Mouse (Mus musculus): ENCODE measurements around the gene Il33.
"Not testable (repeated sequence)": the region's sequence is repeated elsewhere in the genome, so short reads cannot be mapped to it uniquely, and the experiment has no call there.

Gene Il33

GRCm38 (mm10) chr19:29937445-29937844, 12.5 kb downstream of the Il33 start:
- no peak for DNase-seq (ENCODE audit: low spot score)

GRCm38 (mm10) chr19:29940239-29940638, 15.3 kb downstream of the Il33 start:
- no peak for DNase-seq (ENCODE audit: low spot score)

- DNase-seq (ENCODE audit: low spot score): no peak
These were observed 16.3 kb downstream of the Il33 start for GRCm38 (mm10) chr19:29941208-29941607.

- DNase-seq (ENCODE audit: low spot score): no peak
These were observed 17.4 kb downstream of the Il33 start for GRCm38 (mm10) chr19:29942358-29942757.

- no peak for DNase-seq (ENCODE audit: low spot score)
These were observed 19.5 kb downstream of the Il33 start for GRCm38 (mm10) chr19:29944426-29944825.

GRCm38 (mm10) chr19:29944935-29945334, 20.0 kb downstream of the Il33 start:
- DNase-seq (ENCODE audit: low spot score): not testable (repeated sequence)

GRCm38 (mm10) chr19:29945557-29946422, 20.9 kb downstream of the Il33 start:
- DNase-seq (ENCODE audit: low spot score): no peak

GRCm38 (mm10) chr19:29946423-29946716, 21.5 kb downstream of the Il33 start:
- DNase-seq (ENCODE audit: low spot score): no peak

- peak; percentile 11 for DNase-seq (ENCODE audit: low spot score)
These were observed 22.1 kb downstream of the Il33 start for GRCm38 (mm10) chr19:29947056-29947455.

GRCm38 (mm10) chr19:29947891-29948801, 23.2 kb downstream of the Il33 start:
- DNase-seq (ENCODE audit: low spot score): peak; percentile 87

GRCm38 (mm10) chr19:29952538-29952937, 27.6 kb downstream of the Il33 start:
- no peak for DNase-seq (ENCODE audit: low spot score)

- no peak for DNase-seq (ENCODE audit: low spot score)
These were observed 28.9 kb downstream of the Il33 start for GRCm38 (mm10) chr19:29953833-29954232.

GRCm38 (mm10) chr19:29955454-29955853, 30.5 kb downstream of the Il33 start:
- no peak for DNase-seq (ENCODE audit: low spot score)

GRCm38 (mm10) chr19:29960906-29961305, 36.0 kb downstream of the Il33 start:
- DNase-seq (ENCODE audit: low spot score): no peak

- DNase-seq (ENCODE audit: low spot score): no peak
These were observed 36.9 kb downstream of the Il33 start for GRCm38 (mm10) chr19:29961842-29962241.

GRCm38 (mm10) chr19:29963598-29964092, 38.7 kb downstream of the Il33 start:
- DNase-seq (ENCODE audit: low spot score): no peak

- no peak for DNase-seq (ENCODE audit: low spot score)
These were observed 43.0 kb downstream of the Il33 start for GRCm38 (mm10) chr19:29967960-29968359.

GRCm38 (mm10) chr19:29973396-29973795, 48.5 kb downstream of the Il33 start:
- DNase-seq (ENCODE audit: low spot score): no peak

GRCm38 (mm10) chr19:29978847-29979246, 53.9 kb downstream of the Il33 start:
- DNase-seq (ENCODE audit: low spot score): peak; percentile 79

GRCm38 (mm10) chr19:29979452-29980089, 54.7 kb downstream of the Il33 start:
- no peak for DNase-seq (ENCODE audit: low spot score)

- no peak for DNase-seq (ENCODE audit: low spot score)
These were observed 59.5 kb downstream of the Il33 start for GRCm38 (mm10) chr19:29984208-29985005.

Data from retina, embryonic 14.5 days (tissue).